Mouse (Mus musculus) ES-Bruce4 (cell line): ENCODE data around the gene Rab15.

Experiments
- CTCF ChIP-seq: IDR thresholded peaks from one replicate; pipeline ENCODE4 v1.8.1; 2011; ENCODE audit warnings: low read depth, low read length
- EP300 ChIP-seq: IDR thresholded peaks from 2 replicates; pipeline ENCODE4 v1.6.1; 2011; ENCODE audit warnings: low read depth, low read length; ENCODE audit not compliant: insufficient read depth

DNA sequence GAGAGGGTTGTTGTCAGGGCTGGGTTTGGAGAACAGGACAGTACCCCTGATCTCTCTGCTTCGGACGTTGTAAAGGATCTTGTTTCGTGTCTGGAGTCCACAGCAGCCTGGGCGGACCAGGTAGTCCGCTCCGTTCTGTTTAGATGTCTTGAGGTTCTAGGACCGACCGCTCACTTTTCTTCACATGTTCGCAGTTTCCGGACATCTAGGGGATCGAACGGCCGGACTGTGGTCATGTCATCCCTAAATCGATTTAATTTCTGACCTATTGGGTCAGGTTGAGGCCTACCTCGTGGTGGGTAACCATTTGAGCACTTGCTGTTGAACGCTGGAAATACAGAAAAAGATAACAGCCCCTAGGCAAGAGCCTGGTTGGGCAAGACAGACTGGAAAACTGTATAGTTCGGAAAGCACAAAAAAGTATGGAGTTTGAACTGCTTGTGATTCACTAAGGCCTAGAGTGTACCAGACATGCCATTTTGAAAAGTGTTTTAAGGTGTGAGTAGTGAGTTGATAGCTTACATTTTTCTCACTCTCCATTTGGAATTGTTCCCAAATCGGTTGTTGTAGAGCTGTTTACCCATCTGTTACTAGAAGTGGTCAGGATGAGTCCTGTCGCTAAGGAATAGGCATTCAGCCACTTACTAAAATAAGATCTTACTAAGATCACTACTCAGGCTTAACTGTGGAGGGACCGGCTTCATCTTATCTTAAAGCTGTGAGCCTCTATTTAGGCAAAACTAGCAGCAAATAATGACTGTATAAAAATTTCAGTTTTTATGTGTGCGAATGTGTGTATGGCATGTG is 15.3 kb upstream of the Rab15 start:
- no peak for TF ChIP-seq EP300
- TF ChIP-seq CTCF = no peak
